Mouse (Mus musculus) heart, postnatal 4 days (tissue): ENCODE measurements around the gene Gm11444. TPM values are rescaled to one million over a fixed set of nuclear protein-coding genes. Genes with fewer than 3 reads are reported as not detected.

Source experiments
- DNase-seq: peaks from one replicate; pipeline ENCODE4 v3.0.0; 2021
- total RNA-seq, 2 experiments: library from RNA; stranded (reverse); gene quantifications; 2 replicates each; pipeline ENCODE4 v1.2.3; 2021

Gene Gm11444
- total RNA-seq, 2 experiments from 2014 or later = not detected

- no peak for DNase-seq
These were observed 37.7 kb downstream of the Gm11444 start for GRCm38 (mm10) chr11:85812201-85812966.

- DNase-seq = no peak
These were observed 38.5 kb downstream of the Gm11444 start for GRCm38 (mm10) chr11:85811676-85812075.

DNA sequence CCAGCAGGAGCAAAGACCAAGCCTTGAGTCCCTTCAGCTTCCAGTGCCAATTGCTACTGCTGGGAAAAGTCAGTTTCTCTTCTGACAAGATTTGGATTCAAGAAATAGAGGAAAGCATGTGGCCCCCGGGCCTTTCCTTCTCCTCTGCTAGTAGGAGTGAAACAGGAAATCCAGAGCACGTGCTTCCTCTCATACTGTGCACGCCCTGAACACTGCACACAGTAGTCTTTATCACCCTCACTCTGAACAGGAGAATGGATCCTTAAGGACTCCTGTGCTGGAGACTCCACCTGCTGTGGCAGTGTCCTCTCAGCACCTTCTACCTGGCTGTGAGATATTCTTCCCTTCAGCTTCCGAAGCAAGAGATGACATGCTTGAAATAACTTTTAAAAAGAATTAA is 38.9 kb downstream of the Gm11444 start:
- no peak for DNase-seq

DNA sequence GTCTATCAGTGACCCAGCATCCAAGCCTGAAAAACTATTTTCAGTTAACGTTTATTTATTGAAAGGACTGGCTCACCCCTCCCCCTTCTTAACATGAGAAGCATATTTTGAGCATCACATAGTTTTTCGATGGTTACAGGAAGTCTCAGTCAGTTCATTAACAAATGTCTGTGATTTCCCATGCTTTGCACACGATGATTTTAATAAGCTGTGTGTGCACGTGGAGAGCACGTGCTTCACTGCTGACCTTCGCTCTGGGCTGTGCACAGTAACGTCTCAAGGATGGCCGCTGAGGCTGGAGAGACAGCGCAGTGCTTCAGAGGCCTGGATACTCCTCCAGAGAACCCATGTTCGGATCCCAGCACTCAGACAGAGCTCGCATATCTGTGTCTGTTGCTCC is 42.8 kb downstream of the Gm11444 start:
- no peak for DNase-seq

DNA sequence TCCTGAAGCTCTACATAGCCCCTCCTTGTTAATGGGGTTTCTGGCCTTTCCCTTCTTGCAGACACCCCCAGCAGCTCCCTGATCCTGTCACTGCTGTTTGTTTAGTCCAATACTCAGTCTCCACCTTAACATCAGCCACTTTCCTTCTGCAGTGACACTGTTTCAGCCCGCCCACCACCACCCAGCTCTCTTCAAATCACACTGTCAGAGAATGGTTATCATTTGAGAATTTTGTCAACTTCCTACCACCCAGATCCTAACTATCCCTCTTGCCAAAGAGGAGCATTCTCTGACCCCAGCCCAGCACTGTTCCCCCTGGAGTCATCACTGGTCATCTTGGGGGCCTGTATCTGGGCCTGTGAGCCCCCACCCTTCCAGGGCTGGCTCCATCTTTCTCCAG is 44.4 kb downstream of the Gm11444 start:
- DNase-seq = no peak

- peak; percentile 26 for DNase-seq
These were observed 46.1 kb downstream of the Gm11444 start for GRCm38 (mm10) chr11:85804048-85804447.

DNA sequence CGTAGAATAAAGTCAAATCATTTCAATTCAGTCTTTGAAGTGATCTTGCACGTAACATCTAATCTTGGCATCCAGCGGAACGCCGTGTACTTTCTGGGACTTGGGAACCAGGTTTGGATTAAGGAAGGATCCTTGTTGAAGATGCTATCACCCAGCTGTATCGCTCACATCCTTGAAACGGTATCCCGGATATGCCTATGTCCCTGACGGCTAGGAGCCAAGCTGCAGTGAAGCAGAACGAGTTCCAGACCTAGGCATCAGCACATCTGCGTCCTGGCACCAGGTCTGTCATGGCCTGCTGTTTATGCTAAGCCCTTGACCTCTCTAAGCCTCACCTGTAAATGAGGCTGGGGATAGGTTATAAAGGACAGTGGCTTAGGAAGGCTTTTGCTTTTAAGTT is 49.8 kb downstream of the Gm11444 start:
- DNase-seq = no peak

DNA sequence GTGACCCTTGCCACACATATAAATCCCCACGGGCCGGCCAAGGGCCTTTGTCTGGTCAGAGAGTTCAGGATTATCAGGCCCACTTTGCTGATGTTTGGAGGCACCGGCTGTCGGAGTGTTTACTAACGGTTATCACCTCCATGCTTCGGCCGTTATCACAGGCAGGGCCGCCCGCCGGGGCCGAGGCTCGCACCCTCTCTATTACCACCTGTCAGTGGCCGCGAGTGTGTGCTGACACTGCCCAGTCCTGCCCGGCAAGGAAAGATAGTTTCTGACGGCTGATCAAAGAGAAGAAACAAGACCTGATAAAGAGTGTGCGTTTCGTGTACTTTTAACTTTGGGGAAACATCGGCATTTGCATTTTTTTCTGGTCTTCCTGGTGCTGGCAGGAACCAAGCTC is 50.3 kb downstream of the Gm11444 start:
- peak; percentile 84 for DNase-seq

DNA sequence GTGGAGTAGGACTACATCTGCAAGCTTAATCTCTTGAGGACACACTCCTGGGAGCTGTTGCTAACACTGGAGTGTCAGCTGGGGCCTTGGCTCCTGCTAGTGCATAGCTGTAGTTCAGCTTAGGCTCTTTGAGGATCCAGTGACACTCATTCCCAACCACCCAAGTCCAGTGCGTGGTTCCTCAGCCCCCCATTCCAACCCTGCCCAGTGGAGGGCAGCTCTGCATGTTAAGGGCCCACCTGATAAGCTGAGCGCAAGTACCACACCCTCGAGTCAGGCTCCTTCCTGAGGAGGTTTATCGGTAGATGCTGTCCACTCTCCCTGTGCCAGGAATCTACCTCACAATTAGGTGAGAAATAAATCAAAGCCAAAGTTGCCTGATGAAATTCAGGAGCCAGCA is 50.7 kb downstream of the Gm11444 start:
- DNase-seq = peak; percentile 19

Other genes with a start within 250 kb of the Gm11444 start
- gene Tbx2, start 17.8 kb downstream of the Gm11444 start, total RNA-seq = 10 to 100 TPM; 11.3 to 11.5 TPM
- gene Tbx4, start 36.1 kb upstream of the Gm11444 start, total RNA-seq = under 1 TPM in 1 of 2 experiments, not detected in 1; 0.09 TPM